Mouse (Mus musculus) limb, embryonic 14.5 days (tissue): ENCODE results near the gene Tigd4. TPM values are rescaled to one million over a fixed set of nuclear protein-coding genes. Genes with fewer than 3 reads are reported as not detected.

Experiments used
- ATAC-seq: fragments of 200-750 bp; cut with Nextera tagmentation; 2 replicates; pipeline ENCODE4 v1.8.0; 2017; ENCODE audit warnings: low read depth, moderate number of reproducible peaks, moderate TSS enrichment; ENCODE audit not compliant: low FRiP score
- DNase-seq: peaks from one replicate; pipeline ENCODE4 v3.0.0-alpha.2; 2015; ENCODE audit warnings: low spot score
- H3K27ac ChIP-seq: fragments of 300-500 bp; sonication (generic); replicated peaks from 2 replicates; pipeline ENCODE4 v1.5.1; 2014; ENCODE audit warnings: low read depth, mild to moderate bottlenecking, low read length, moderate library complexity, mixed read lengths
- H3K27me3 ChIP-seq: fragments of 300-500 bp; sonication (generic); 2 replicates; pipeline ENCODE4 v1.6.1; 2014; ENCODE audit warnings: low read length, mixed read lengths; ENCODE audit not compliant: control insufficient read depth, insufficient read depth
- H3K36me3 ChIP-seq: fragments of 300-500 bp; sonication (generic); 2 replicates; pipeline ENCODE4 v1.6.1; 2014; ENCODE audit warnings: mild to moderate bottlenecking, low read length, moderate library complexity, mixed read lengths; ENCODE audit not compliant: control insufficient read depth, insufficient read depth
- H3K4me1 ChIP-seq: fragments of 300-500 bp; sonication (generic); 2 replicates; pipeline ENCODE4 v1.6.1; 2014; ENCODE audit warnings: antibody characterized with exemption, low read length, mixed read lengths; ENCODE audit not compliant: control insufficient read depth, insufficient read depth
- H3K4me2 ChIP-seq: fragments of 300-500 bp; sonication (generic); replicated peaks from 2 replicates; pipeline ENCODE4 v1.6.1; 2014; ENCODE audit warnings: low read depth, mild to moderate bottlenecking, low read length, moderate library complexity; ENCODE audit not compliant: severe bottlenecking
- H3K4me3 ChIP-seq: fragments of 300-500 bp; sonication (generic); replicated peaks from 2 replicates; pipeline ENCODE4 v1.5.1; 2014; ENCODE audit warnings: low read length
- H3K9ac ChIP-seq: fragments of 300-500 bp; sonication (generic); 2 replicates; pipeline ENCODE4 v1.6.1; 2014; ENCODE audit warnings: mild to moderate bottlenecking, low read depth, low read length, moderate library complexity; ENCODE audit not compliant: severe bottlenecking
- H3K9me3 ChIP-seq: fragments of 300-500 bp; sonication (generic); 2 replicates; pipeline ENCODE4 v1.6.1; 2016; ENCODE audit warnings: low read length; ENCODE audit not compliant: control insufficient read depth
- POLR2A ChIP-seq: fragments of 200-500 bp; IDR thresholded peaks from 2 replicates; pipeline ENCODE4 v1.8.0; 2012; ENCODE audit warnings: inconsistent platforms, mild to moderate bottlenecking, moderate library complexity, borderline replicate concordance; ENCODE audit not compliant: insufficient read depth, insufficient read length; ENCODE audit errors: extremely low read depth
- WGBS: fragments of 180-500 bp; shearing (Covaris S2); extraction: QIAGEN DNeasy Blood & Tissue Kit; methylation state at CpG from one replicate; pipeline ENCODE4 v1.1.7; 2014; 5-methylcytosine and 5-hydroxymethylcytosine counted together
- polyA plus RNA-seq, 2 experiments: library from polyadenylated mRNA; depleted of rRNA in 1 of 2; stranded (reverse) in 1 of 2; unstranded in 1 of 2; fragments of >200 nt; fragmentation: Nextera tagmentation in 1 of 2; extraction: Ambion mirVana in 1 of 2; gene quantifications; 2 replicates each; pipeline versions ENCODE4 v1.2.1 to v1.2.3; 2012 to 2014

The Tigd4 gene
- polyA plus RNA-seq, 2 experiments = 1.1 to 1.3 TPM

GRCm38 (mm10) chr3:84639767-84640500 lies 46.6 kb downstream of the Tigd4 start:
- H3K9me3 ChIP-seq = no peaks in the 10 kb centered on the region
- no peaks in the 10 kb centered on the region for H3K4me1 ChIP-seq
- no peak overlapping the region for H3K27ac ChIP-seq
- DNase-seq (no peak), ATAC-seq (no peak)
- no peak overlapping the region for H3K9ac ChIP-seq
- no peak overlapping the region for H3K4me2 ChIP-seq
- TF ChIP-seq POLR2A = no peak
- no peaks in the 10 kb centered on the region for H3K36me3 ChIP-seq
- no peaks in the 10 kb centered on the region for H3K27me3 ChIP-seq
- H3K4me3 ChIP-seq = no peak overlapping the region
- WGBS = 44% methylated on average over 11 of the region's 11 CpGs

- no peak for DNase-seq
- H3K27ac ChIP-seq = no peak overlapping the region
- no peaks in the 10 kb centered on the region for H3K4me1 ChIP-seq
- no peak overlapping the region for H3K9ac ChIP-seq
- no peak for TF ChIP-seq POLR2A
- no peak overlapping the region for H3K4me2 ChIP-seq
- no peaks in the 10 kb centered on the region for H3K27me3 ChIP-seq
- no peak overlapping the region for H3K4me3 ChIP-seq
- no peaks in the 10 kb centered on the region for H3K9me3 ChIP-seq
- whole genome bisulfite sequencing = 66% methylated on average over 6 of the region's 6 CpGs
- no peak for ATAC-seq
- no peaks in the 10 kb centered on the region for H3K36me3 ChIP-seq
These were observed 47.2 kb downstream of the Tigd4 start for GRCm38 (mm10) chr3:84640536-84640935.

GRCm38 (mm10) chr3:84641391-84641790 lies 48.0 kb downstream of the Tigd4 start:
- Histone ChIP-seq H3K27ac (no peak overlapping the region), H3K4me3 (no peak overlapping the region), H3K4me2 (no peak overlapping the region), H3K9me3 (no peaks in the 10 kb centered on the region), H3K9ac (no peak overlapping the region), H3K36me3 (no peaks in the 10 kb centered on the region), H3K4me1 (no peaks in the 10 kb centered on the region), H3K27me3 (no peaks in the 10 kb centered on the region)
- no peak for DNase-seq
- no peak for TF ChIP-seq POLR2A
- WGBS = 86% methylated on average over 2 of the region's 2 CpGs
- no peak for ATAC-seq

- Histone ChIP-seq H3K27me3 (no peaks in the 10 kb centered on the region), H3K36me3 (no peaks in the 10 kb centered on the region), H3K9ac (no peak overlapping the region), H3K4me3 (no peak overlapping the region), H3K9me3 (no peaks in the 10 kb centered on the region), H3K27ac (no peak overlapping the region), H3K4me1 (no peaks in the 10 kb centered on the region), H3K4me2 (no peak overlapping the region)
- no peak for ATAC-seq
- WGBS = 74% methylated on average over 4 of the region's 4 CpGs
- DNase-seq = no peak
- no peak for TF ChIP-seq POLR2A
These were observed 49.6 kb downstream of the Tigd4 start for GRCm38 (mm10) chr3:84642942-84643341.

GRCm38 (mm10) chr3:84645156-84646006 lies 52.0 kb downstream of the Tigd4 start:
- Histone ChIP-seq H3K36me3 (no peaks in the 10 kb centered on the region), H3K9ac (no peak overlapping the region), H3K27ac (no peak overlapping the region), H3K27me3 (no peaks in the 10 kb centered on the region), H3K9me3 (no peaks in the 10 kb centered on the region), H3K4me3 (no peak overlapping the region), H3K4me2 (no peak overlapping the region), H3K4me1 (no peaks in the 10 kb centered on the region)
- ATAC-seq (no peak), DNase-seq (no peak)
- WGBS = 67% methylated on average over 9 of the region's 9 CpGs
- TF ChIP-seq POLR2A = no peak
